Mouse (Mus musculus): ENCODE results near the gene Fam234b. TPM values are rescaled to one million over a fixed set of nuclear protein-coding genes. Genes with fewer than 3 reads are reported as not detected.

The Fam234b gene
- polyA plus RNA-seq (2014; fragmentation: Nextera tagmentation; extraction: Ambion mirVana), result 29.3 and 33.0 TPM in 2 replicates

- H3K4me1 ChIP-seq (ENCODE audit: control insufficient read depth, insufficient read depth, low read length), result peaks cover 4% of the 10 kb centered on the region; the same call in 1 of the 2 replicates
- peak within 1 kb of the TSS; percentile 62 for H3K27ac ChIP-seq (ENCODE audit: low read depth, low read length)
- H3K4me3 ChIP-seq (ENCODE audit: low read depth, low read length), result peak within 1 kb of the TSS; percentile 71
- ATAC-seq (ENCODE audit: low FRiP score), result peak; percentile 95
- H3K36me3 ChIP-seq (ENCODE audit: control insufficient read depth, insufficient read depth, low read length), result no peaks in the 10 kb centered on the region
- DNase-seq (ENCODE audit: low spot score, missing footprints), result peak; percentile 98
- H3K9me3 ChIP-seq (ENCODE audit: control insufficient read depth, low read length), result no peaks in the 10 kb centered on the region; the same call in 1 of the 2 replicates
- peak within 1 kb of the TSS; percentile 87 for H3K9ac ChIP-seq (ENCODE audit: low read length)
- no peaks in the 10 kb centered on the region; the same call in 1 of the 2 replicates for H3K27me3 ChIP-seq (ENCODE audit: control insufficient read depth, insufficient read depth, low read length)
- H3K4me2 ChIP-seq, result peak within 1 kb of the TSS; percentile 85
- WGBS, result under 1% methylated on average over 52 of the region's 52 CpGs
These were observed at the start of gene Fam234b, which contains the start of gene Hebp1 for GRCm38 (mm10) chr6:135197921-135198532. Gene Fam234b (plus strand): TSS chr6:135197977. Gene Hebp1 (minus strand): TSS chr6:135198022.

- DNase-seq (ENCODE audit: low spot score, missing footprints) (peak; percentile 86), ATAC-seq (ENCODE audit: low FRiP score) (peak; percentile 50; the same call in 1 of the 2 replicates)
- Histone ChIP-seq H3K9ac (ENCODE audit: low read length) (no peak overlapping the region), H3K4me2 (no peak overlapping the region), H3K27ac (ENCODE audit: low read depth, low read length) (no peak overlapping the region), H3K27me3 (ENCODE audit: control insufficient read depth, insufficient read depth, low read length) (no peaks in the 10 kb centered on the region), H3K4me1 (ENCODE audit: control insufficient read depth, insufficient read depth, low read length) (no peaks in the 10 kb centered on the region), H3K9me3 (ENCODE audit: control insufficient read depth, low read length) (peaks cover 3% of the 10 kb centered on the region; the same call in 1 of the 2 replicates), H3K4me3 (ENCODE audit: low read depth, low read length) (no peak overlapping the region), H3K36me3 (ENCODE audit: control insufficient read depth, insufficient read depth, low read length) (no peaks in the 10 kb centered on the region)
- 22% methylated on average over 1 of the region's 1 CpGs for WGBS
These were observed 49.3 kb upstream of the Fam234b start for GRCm38 (mm10) chr6:135148506-135148905.

- H3K4me1 ChIP-seq (ENCODE audit: control insufficient read depth, insufficient read depth, low read length), result no peaks in the 10 kb centered on the region
- H3K9ac ChIP-seq (ENCODE audit: low read length), result no peak overlapping the region
- H3K4me3 ChIP-seq (ENCODE audit: low read depth, low read length), result no peak overlapping the region
- H3K4me2 ChIP-seq, result no peak overlapping the region
- H3K27ac ChIP-seq (ENCODE audit: low read depth, low read length), result no peak overlapping the region
- no peaks in the 10 kb centered on the region for H3K27me3 ChIP-seq (ENCODE audit: control insufficient read depth, insufficient read depth, low read length)
- 78% methylated on average over 4 of the region's 4 CpGs for WGBS
- no peaks in the 10 kb centered on the region for H3K36me3 ChIP-seq (ENCODE audit: control insufficient read depth, insufficient read depth, low read length)
- peak; percentile 80 for DNase-seq (ENCODE audit: low spot score, missing footprints)
- peak; percentile 35; the same call in 1 of the 2 replicates for ATAC-seq (ENCODE audit: low FRiP score)
- H3K9me3 ChIP-seq (ENCODE audit: control insufficient read depth, low read length), result peaks cover 3% of the 10 kb centered on the region; the same call in 1 of the 2 replicates
These were observed 48.6 kb upstream of the Fam234b start for GRCm38 (mm10) chr6:135149175-135149574.

- no peak overlapping the region for H3K4me2 ChIP-seq
- ATAC-seq (ENCODE audit: low FRiP score) (peak; percentile 19; the same call in 1 of the 2 replicates), DNase-seq (ENCODE audit: low spot score, missing footprints) (peak; percentile 75)
- H3K4me1 ChIP-seq (ENCODE audit: control insufficient read depth, insufficient read depth, low read length), result no peaks in the 10 kb centered on the region
- H3K9ac ChIP-seq (ENCODE audit: low read length), result no peak overlapping the region
- no peak overlapping the region for H3K4me3 ChIP-seq (ENCODE audit: low read depth, low read length)
- WGBS, result 79% methylated on average over 4 of the region's 4 CpGs
- no peak overlapping the region for H3K27ac ChIP-seq (ENCODE audit: low read depth, low read length)
- no peaks in the 10 kb centered on the region for H3K36me3 ChIP-seq (ENCODE audit: control insufficient read depth, insufficient read depth, low read length)
- H3K9me3 ChIP-seq (ENCODE audit: control insufficient read depth, low read length), result peaks cover 3% of the 10 kb centered on the region; the same call in 1 of the 2 replicates
- no peaks in the 10 kb centered on the region for H3K27me3 ChIP-seq (ENCODE audit: control insufficient read depth, insufficient read depth, low read length)
These were observed 48.1 kb upstream of the Fam234b start for GRCm38 (mm10) chr6:135149722-135150121.

- Histone ChIP-seq H3K4me1 (ENCODE audit: control insufficient read depth, insufficient read depth, low read length) (no peaks in the 10 kb centered on the region), H3K9me3 (ENCODE audit: control insufficient read depth, low read length) (peaks cover 3% of the 10 kb centered on the region; the same call in 1 of the 2 replicates), H3K4me2 (no peak overlapping the region), H3K9ac (ENCODE audit: low read length) (no peak overlapping the region), H3K36me3 (ENCODE audit: control insufficient read depth, insufficient read depth, low read length) (no peaks in the 10 kb centered on the region), H3K27ac (ENCODE audit: low read depth, low read length) (no peak overlapping the region), H3K27me3 (ENCODE audit: control insufficient read depth, insufficient read depth, low read length) (no peaks in the 10 kb centered on the region), H3K4me3 (ENCODE audit: low read depth, low read length) (no peak overlapping the region)
- DNase-seq (ENCODE audit: low spot score, missing footprints) (peak; percentile 94), ATAC-seq (ENCODE audit: low FRiP score) (no peak)
- WGBS, result 32% methylated on average over 5 of the region's 5 CpGs
These were observed 47.5 kb upstream of the Fam234b start for GRCm38 (mm10) chr6:135150311-135150710.

- H3K27me3 ChIP-seq (ENCODE audit: control insufficient read depth, insufficient read depth, low read length), result no peaks in the 10 kb centered on the region
- H3K4me3 ChIP-seq (ENCODE audit: low read depth, low read length), result no peak overlapping the region
- no peaks in the 10 kb centered on the region for H3K36me3 ChIP-seq (ENCODE audit: control insufficient read depth, insufficient read depth, low read length)
- no peak overlapping the region for H3K9ac ChIP-seq (ENCODE audit: low read length)
- H3K9me3 ChIP-seq (ENCODE audit: control insufficient read depth, low read length), result peaks cover 3% of the 10 kb centered on the region; the same call in 1 of the 2 replicates
- ATAC-seq (ENCODE audit: low FRiP score) (no peak), DNase-seq (ENCODE audit: low spot score, missing footprints) (peak; percentile 31)
- WGBS, result 81% methylated on average over 5 of the region's 5 CpGs
- no peaks in the 10 kb centered on the region for H3K4me1 ChIP-seq (ENCODE audit: control insufficient read depth, insufficient read depth, low read length)
- H3K4me2 ChIP-seq, result no peak overlapping the region
- H3K27ac ChIP-seq (ENCODE audit: low read depth, low read length), result no peak overlapping the region
These were observed 44.1 kb upstream of the Fam234b start for GRCm38 (mm10) chr6:135153719-135154118.

- Histone ChIP-seq H3K27ac (ENCODE audit: low read depth, low read length) (no peak overlapping the region), H3K4me2 (no peak overlapping the region), H3K4me3 (ENCODE audit: low read depth, low read length) (no peak overlapping the region), H3K36me3 (ENCODE audit: control insufficient read depth, insufficient read depth, low read length) (no peaks in the 10 kb centered on the region), H3K9me3 (ENCODE audit: control insufficient read depth, low read length) (peaks cover 3% of the 10 kb centered on the region; the same call in 1 of the 2 replicates), H3K9ac (ENCODE audit: low read length) (no peak overlapping the region), H3K27me3 (ENCODE audit: control insufficient read depth, insufficient read depth, low read length) (no peaks in the 10 kb centered on the region), H3K4me1 (ENCODE audit: control insufficient read depth, insufficient read depth, low read length) (no peaks in the 10 kb centered on the region)
- DNase-seq (ENCODE audit: low spot score, missing footprints), result no peak
- 85% methylated on average over 8 of the region's 8 CpGs for WGBS
- no peak for ATAC-seq (ENCODE audit: low FRiP score)
These were observed 41.2 kb upstream of the Fam234b start for GRCm38 (mm10) chr6:135156597-135156996.

- Histone ChIP-seq H3K9me3 (ENCODE audit: control insufficient read depth, low read length) (peaks cover 3% of the 10 kb centered on the region; the same call in 1 of the 2 replicates), H3K9ac (ENCODE audit: low read length) (no peak overlapping the region), H3K4me3 (ENCODE audit: low read depth, low read length) (no peak overlapping the region), H3K4me1 (ENCODE audit: control insufficient read depth, insufficient read depth, low read length) (no peaks in the 10 kb centered on the region), H3K27me3 (ENCODE audit: control insufficient read depth, insufficient read depth, low read length) (no peaks in the 10 kb centered on the region), H3K4me2 (no peak overlapping the region), H3K27ac (ENCODE audit: low read depth, low read length) (no peak overlapping the region), H3K36me3 (ENCODE audit: control insufficient read depth, insufficient read depth, low read length) (no peaks in the 10 kb centered on the region)
- 71% methylated on average over 4 of the region's 4 CpGs for WGBS
- DNase-seq (ENCODE audit: low spot score, missing footprints) (no peak), ATAC-seq (ENCODE audit: low FRiP score) (no peak)
These were observed 40.3 kb upstream of the Fam234b start for GRCm38 (mm10) chr6:135157496-135157895.

- Histone ChIP-seq H3K9me3 (ENCODE audit: control insufficient read depth, low read length) (no peaks in the 10 kb centered on the region), H3K36me3 (ENCODE audit: control insufficient read depth, insufficient read depth, low read length) (no peaks in the 10 kb centered on the region), H3K4me2 (no peak overlapping the region), H3K9ac (ENCODE audit: low read length) (no peak overlapping the region), H3K27me3 (ENCODE audit: control insufficient read depth, insufficient read depth, low read length) (no peaks in the 10 kb centered on the region), H3K4me1 (ENCODE audit: control insufficient read depth, insufficient read depth, low read length) (peaks cover 2% of the 10 kb centered on the region; the same call in 1 of the 2 replicates), H3K4me3 (ENCODE audit: low read depth, low read length) (no peak overlapping the region), H3K27ac (ENCODE audit: low read depth, low read length) (no peak overlapping the region)
- WGBS, result 44% methylated on average over 4 of the region's 4 CpGs
- DNase-seq (ENCODE audit: low spot score, missing footprints), result no peak
- no peak for ATAC-seq (ENCODE audit: low FRiP score)
These were observed 39.3 kb upstream of the Fam234b start for GRCm38 (mm10) chr6:135158509-135158908.

All from midbrain, embryonic 11.5 days (tissue).